Mouse (Mus musculus): ENCODE results near the gene Pkm. TPM values are rescaled to one million over a fixed set of nuclear protein-coding genes. Genes with fewer than 3 reads are reported as not detected.

Gene Pkm
- polyA plus RNA-seq, 1 experiment from 2014 or later = 331 TPM

GRCm38 (mm10) chr9:59684020-59684419, 27.9 kb downstream of the Pkm start:
- peak overlapping the region; percentile 62 for H3K27ac ChIP-seq (ENCODE audit: low read length)
- no peaks in the 10 kb centered on the region for H3K9me3 ChIP-seq (ENCODE audit: low read length)
- H3K36me3 ChIP-seq (ENCODE audit: insufficient read depth, low read length) = no peaks in the 10 kb centered on the region
- no peak overlapping the region for H3K9ac ChIP-seq (replicated peaks; ENCODE audit: low read depth)
- DNase-seq (ENCODE audit: low spot score) (peak; percentile 88), ATAC-seq (peak; percentile 32)
- H3K4me1 ChIP-seq (ENCODE audit: insufficient read depth, low read depth, low read length) = no peaks in the 10 kb centered on the region; the same call in 1 of the 2 replicates
- no peaks in the 10 kb centered on the region for H3K27me3 ChIP-seq (replicated peaks; ENCODE audit: insufficient read depth, low read length)
- no peak for TF ChIP-seq CTCF (IDR thresholded peaks at IDR 0.05)
- TF ChIP-seq EP300 (IDR thresholded peaks at IDR 0.05) = peak; percentile 99
- no peak overlapping the region for H3K4me3 ChIP-seq (ENCODE audit: low read depth, low read length)
- H3K4me2 ChIP-seq (replicated peaks; ENCODE audit: low read depth, low read length) = no peak overlapping the region
- 29% methylated on average over 2 of the region's 2 CpGs for WGBS

GRCm38 (mm10) chr9:59687416-59688046, 31.4 kb downstream of the Pkm start:
- peak; percentile 55 for ATAC-seq
- no peaks in the 10 kb centered on the region for H3K27me3 ChIP-seq (replicated peaks; ENCODE audit: insufficient read depth, low read length)
- 19% methylated on average over 6 of the region's 6 CpGs for WGBS
- no peak overlapping the region for H3K9ac ChIP-seq (replicated peaks; ENCODE audit: low read depth)
- H3K9me3 ChIP-seq (ENCODE audit: low read length) = no peaks in the 10 kb centered on the region
- peaks cover 1% of the 10 kb centered on the region; the same call in 1 of the 2 replicates for H3K4me1 ChIP-seq (ENCODE audit: insufficient read depth, low read depth, low read length)
- H3K4me2 ChIP-seq (replicated peaks; ENCODE audit: low read depth, low read length) = no peak overlapping the region
- peak; percentile 89 for DNase-seq (ENCODE audit: low spot score)
- H3K27ac ChIP-seq (ENCODE audit: low read length) = peak overlapping the region; percentile 77
- H3K36me3 ChIP-seq (ENCODE audit: insufficient read depth, low read length) = no peaks in the 10 kb centered on the region
- H3K4me3 ChIP-seq (ENCODE audit: low read depth, low read length) = no peak overlapping the region
- TF ChIP-seq CTCF (IDR thresholded peaks at IDR 0.05) (no peak), EP300 (IDR thresholded peaks at IDR 0.05) (peak; percentile 87)

GRCm38 (mm10) chr9:59691635-59692094, 35.5 kb downstream of the Pkm start:
- whole genome bisulfite sequencing = 2% methylated on average over 23 of the region's 23 CpGs
- TF ChIP-seq CTCF (IDR thresholded peaks at IDR 0.05) = no peak; the same call in 1 of the 2 replicates
- peak; percentile 95 for TF ChIP-seq EP300 (IDR thresholded peaks at IDR 0.05)
- DNase-seq (ENCODE audit: low spot score) = peak; percentile 97

DNA sequence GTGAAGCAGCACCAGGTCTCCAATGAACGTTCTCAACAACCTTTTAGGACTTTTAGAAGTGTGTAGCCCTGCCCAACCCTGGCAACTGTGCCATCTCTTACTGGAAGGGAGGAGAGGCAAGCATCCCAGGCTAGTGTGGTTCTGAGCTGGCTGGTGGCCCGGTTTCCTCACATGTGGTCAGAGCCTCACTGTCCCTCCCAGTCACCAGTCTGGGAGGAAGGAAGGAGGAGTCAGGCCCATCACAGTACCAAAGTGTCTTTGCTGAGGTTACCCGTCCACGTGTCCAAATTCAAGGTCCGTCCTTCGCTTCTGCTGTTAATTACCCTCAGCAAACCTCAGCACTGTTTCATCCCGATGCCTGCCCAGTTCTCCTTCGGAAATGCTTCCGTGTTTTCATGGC, 36.0 kb downstream of the Pkm start:
- Histone ChIP-seq H3K9ac (replicated peaks; ENCODE audit: low read depth) (no peak overlapping the region), H3K4me3 (ENCODE audit: low read depth, low read length) (no peak overlapping the region), H3K9me3 (ENCODE audit: low read length) (no peaks in the 10 kb centered on the region), H3K36me3 (ENCODE audit: insufficient read depth, low read length) (no peaks in the 10 kb centered on the region), H3K4me2 (replicated peaks; ENCODE audit: low read depth, low read length) (peak overlapping the region; percentile 37), H3K27me3 (replicated peaks; ENCODE audit: insufficient read depth, low read length) (no peaks in the 10 kb centered on the region), H3K4me1 (ENCODE audit: insufficient read depth, low read depth, low read length) (peaks cover 4% of the 10 kb centered on the region; the same call in 1 of the 2 replicates), H3K27ac (ENCODE audit: low read length) (peak overlapping the region; percentile 91)
- WGBS = 27% methylated on average over 9 of the region's 9 CpGs
- TF ChIP-seq EP300 (IDR thresholded peaks at IDR 0.05) = peak; percentile 7
- no peak for TF ChIP-seq CTCF (IDR thresholded peaks at IDR 0.05)
- DNase-seq (ENCODE audit: low spot score) = no peak
- ATAC-seq = no peak

More at GRCm38 (mm10) chr9:59691635-59692094, 35.5 kb downstream of the Pkm start:
- H3K9me3 ChIP-seq (ENCODE audit: low read length) = no peaks in the 10 kb centered on the region
- H3K4me2 ChIP-seq (replicated peaks; ENCODE audit: low read depth, low read length) = peak overlapping the region; percentile 37
- no peak overlapping the region for H3K4me3 ChIP-seq (ENCODE audit: low read depth, low read length)
- peak; percentile 85 for ATAC-seq
- H3K36me3 ChIP-seq (ENCODE audit: insufficient read depth, low read length) = no peaks in the 10 kb centered on the region
- peaks cover 4% of the 10 kb centered on the region; the same call in 1 of the 2 replicates for H3K4me1 ChIP-seq (ENCODE audit: insufficient read depth, low read depth, low read length)
- no peaks in the 10 kb centered on the region for H3K27me3 ChIP-seq (replicated peaks; ENCODE audit: insufficient read depth, low read length)
- H3K27ac ChIP-seq (ENCODE audit: low read length) = peak overlapping the region; percentile 91
- no peak overlapping the region for H3K9ac ChIP-seq (replicated peaks; ENCODE audit: low read depth)

DNA sequence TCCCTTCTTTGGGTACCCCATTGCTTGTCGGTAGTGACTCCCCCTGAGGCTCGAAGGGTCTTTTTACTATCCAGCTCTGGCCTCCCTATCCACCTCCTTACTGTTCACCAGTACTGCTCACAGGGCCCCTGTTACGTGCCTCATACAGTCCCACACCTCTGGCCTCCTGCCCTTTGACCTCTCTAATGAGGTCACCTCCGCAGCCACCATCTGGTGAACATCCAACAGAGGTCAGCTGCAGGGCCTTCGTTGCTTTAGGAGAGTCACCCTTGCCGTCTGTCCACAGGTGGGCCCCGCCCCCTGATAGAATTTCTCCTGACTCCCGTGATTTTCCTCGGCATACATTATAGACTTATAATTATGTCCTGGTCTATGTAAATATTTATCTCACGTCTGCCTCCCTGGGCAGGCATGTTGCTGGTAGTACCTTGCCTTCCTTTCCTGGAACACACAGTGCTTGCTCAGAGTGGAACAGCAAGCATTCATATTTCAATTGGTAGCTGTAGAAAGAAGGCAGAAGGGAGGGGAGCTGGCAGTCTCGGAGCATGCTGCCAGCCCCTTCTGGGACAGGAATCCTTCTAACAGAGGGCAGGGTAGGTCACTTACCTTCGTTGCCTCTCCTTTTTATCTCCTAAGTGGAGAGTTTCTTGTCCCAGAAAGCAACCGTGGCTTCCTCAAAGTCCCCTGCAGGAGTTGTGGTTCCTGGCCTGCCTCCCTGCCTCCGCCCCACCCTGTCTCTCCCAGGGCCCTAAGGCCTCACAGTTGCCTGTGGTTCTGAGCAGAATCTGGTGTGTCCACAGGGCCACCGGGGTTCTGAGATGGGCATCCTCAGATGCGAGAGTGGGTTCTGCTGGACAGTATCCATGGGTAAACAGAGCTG, 38.6 kb downstream of the Pkm start:
- peak; percentile 100 for TF ChIP-seq EP300 (IDR thresholded peaks at IDR 0.05)
- TF ChIP-seq CTCF (IDR thresholded peaks at IDR 0.05) = no peak
- peak; percentile 83 for DNase-seq (ENCODE audit: low spot score)
- H3K36me3 ChIP-seq (ENCODE audit: insufficient read depth, low read length) = no peaks in the 10 kb centered on the region
- no peaks in the 10 kb centered on the region for H3K27me3 ChIP-seq (replicated peaks; ENCODE audit: insufficient read depth, low read length)
- H3K4me1 ChIP-seq (ENCODE audit: insufficient read depth, low read depth, low read length) = peaks cover 4% of the 10 kb centered on the region; the same call in 1 of the 2 replicates
- H3K4me3 ChIP-seq (ENCODE audit: low read depth, low read length) = no peak overlapping the region
- 36% methylated on average over 16 of the region's 16 CpGs for WGBS
- no peaks in the 10 kb centered on the region for H3K9me3 ChIP-seq (ENCODE audit: low read length)
- ATAC-seq = peak; percentile 42
- H3K27ac ChIP-seq (ENCODE audit: low read length) = peak overlapping the region; percentile 91
- no peak overlapping the region for H3K4me2 ChIP-seq (replicated peaks; ENCODE audit: low read depth, low read length)
- H3K9ac ChIP-seq (replicated peaks; ENCODE audit: low read depth) = no peak overlapping the region

DNA sequence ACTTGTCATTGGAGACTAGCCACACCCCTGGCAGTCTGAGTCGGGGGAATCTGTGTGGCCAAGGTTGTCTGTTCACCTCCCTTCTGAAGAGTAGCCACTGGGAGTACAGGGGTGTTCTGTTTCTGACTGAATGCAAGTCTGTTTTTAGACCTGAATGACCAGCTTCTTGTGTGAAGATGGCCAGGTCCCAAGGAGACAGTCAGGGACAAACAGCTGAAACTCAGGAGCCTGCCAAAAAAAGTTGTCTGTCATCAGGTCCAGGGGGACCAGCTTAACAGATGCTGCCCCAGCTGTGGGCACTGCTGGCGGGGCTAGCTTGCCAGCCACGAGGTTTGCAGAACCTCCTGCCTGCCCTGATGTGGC, 39.3 kb downstream of the Pkm start:
- H3K9me3 ChIP-seq (ENCODE audit: low read length) = no peaks in the 10 kb centered on the region
- peaks cover 4% of the 10 kb centered on the region; the same call in 1 of the 2 replicates for H3K4me1 ChIP-seq (ENCODE audit: insufficient read depth, low read depth, low read length)
- H3K4me2 ChIP-seq (replicated peaks; ENCODE audit: low read depth, low read length) = no peak overlapping the region
- DNase-seq (ENCODE audit: low spot score) (no peak), ATAC-seq (no peak)
- TF ChIP-seq EP300 (IDR thresholded peaks at IDR 0.05) = no peak
- no peak for TF ChIP-seq CTCF (IDR thresholded peaks at IDR 0.05)
- H3K27me3 ChIP-seq (replicated peaks; ENCODE audit: insufficient read depth, low read length) = no peaks in the 10 kb centered on the region
- peak overlapping the region; percentile 91 for H3K27ac ChIP-seq (ENCODE audit: low read length)
- 38% methylated on average over 3 of the region's 3 CpGs for WGBS
- no peak overlapping the region for H3K4me3 ChIP-seq (ENCODE audit: low read depth, low read length)
- H3K36me3 ChIP-seq (ENCODE audit: insufficient read depth, low read length) = no peaks in the 10 kb centered on the region
- H3K9ac ChIP-seq (replicated peaks; ENCODE audit: low read depth) = no peak overlapping the region

Data from lung, postnatal 0 days (tissue).